In the genomic region with DNA sequence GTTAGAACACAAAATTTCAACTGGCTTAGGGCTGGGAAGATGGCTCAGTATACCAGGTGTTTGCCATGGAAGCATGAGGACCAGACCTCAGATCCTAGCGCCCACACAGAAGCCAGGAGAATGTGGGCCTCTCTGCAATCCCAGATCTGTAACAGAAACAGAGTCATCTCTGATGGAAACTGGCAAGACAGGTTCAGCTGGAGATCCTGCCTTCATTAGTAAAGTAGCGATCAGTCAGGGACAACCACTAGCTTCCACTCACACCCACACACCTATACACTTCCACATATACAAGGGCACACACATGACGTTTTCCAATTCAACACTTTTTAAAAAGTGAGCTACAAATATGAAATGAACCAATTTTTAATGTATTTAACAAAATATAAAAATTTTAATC, we compare ENCODE assay signal across 27 mouse cellular contexts.
"Had no signal": no experiment of that assay in that cellular context is flagged by ENCODE, and none has a peak within 500 bp of the region (broad histone marks: within the 10 kb centered on the region; RNA-seq: fewer than 3 reads in every experiment).

No protein-coding gene starts in this region.

- H3K9ac ChIP-seq: heart, embryonic 13.5 days; heart, embryonic 15.5 days; hindbrain, embryonic 13.5 days; hindbrain, embryonic 15.5 days; kidney, embryonic 15.5 days; limb, embryonic 12.5 days; liver, embryonic 13.5 days had no signal

- H3K4me1 ChIP-seq: heart, embryonic 15.5 days; hindbrain, embryonic 13.5 days; kidney, embryonic 15.5 days; limb, embryonic 12.5 days had no signal

- ATAC-seq: hindbrain, postnatal 0 days; intestine, embryonic 16.5 days had no signal

- DNase-seq: gastrocnemius, postnatal 10 days; gastrocnemius, postnatal 25 days; heart, adult 18-20 months; heart, postnatal 14 days; heart, postnatal 36 days; kidney, adult 11 months; kidney, adult 2 months; kidney, adult 9 months; kidney, postnatal 10 days; kidney, postnatal 25 days; kidney, postnatal 4 days; liver; liver, embryonic 13.5 days had no signal

- H3K9me3 ChIP-seq: heart, embryonic 13.5 days; heart, embryonic 15.5 days; hindbrain, embryonic 13.5 days; hindbrain, embryonic 15.5 days; kidney, embryonic 15.5 days; limb, embryonic 10.5 days; limb, embryonic 12.5 days; liver, embryonic 13.5 days had no signal

- H3K4me2 ChIP-seq: heart, embryonic 11.5 days; heart, embryonic 13.5 days; heart, embryonic 15.5 days; hindbrain, embryonic 13.5 days; hindbrain, embryonic 15.5 days; kidney, embryonic 15.5 days; limb, embryonic 12.5 days; liver, embryonic 11.5 days; liver, embryonic 13.5 days had no signal

- H3K27me3 ChIP-seq: heart, embryonic 13.5 days; heart, embryonic 15.5 days; hindbrain, embryonic 13.5 days; hindbrain, embryonic 15.5 days; kidney, embryonic 15.5 days; limb, embryonic 12.5 days; liver, embryonic 13.5 days had no signal

- H3K27ac ChIP-seq: gastrocnemius, adult 2 months; heart, embryonic 13.5 days; heart, embryonic 15.5 days; hindbrain, embryonic 13.5 days; hindbrain, embryonic 15.5 days; hindbrain, postnatal 0 days; kidney, embryonic 15.5 days; layer of hippocampus, adult 2 months; left cerebral cortex, adult 2 months; limb, embryonic 10.5 days; limb, embryonic 12.5 days; liver, embryonic 13.5 days had no signal

- H3K36me3 ChIP-seq: heart, embryonic 13.5 days; heart, embryonic 15.5 days; hindbrain, embryonic 13.5 days; hindbrain, embryonic 15.5 days; kidney, embryonic 15.5 days; limb, embryonic 10.5 days; limb, embryonic 12.5 days; liver, embryonic 13.5 days had no signal

- H3K4me3 ChIP-seq: gastrocnemius, adult 2 months; heart, embryonic 13.5 days; heart, embryonic 15.5 days; hindbrain, embryonic 13.5 days; hindbrain, embryonic 15.5 days; kidney, embryonic 15.5 days; layer of hippocampus, adult 2 months; left cerebral cortex, adult 2 months; limb, embryonic 10.5 days; limb, embryonic 12.5 days; liver, embryonic 13.5 days had no signal
